Mouse (Mus musculus) liver (tissue): Measurements from ENCODE around the gene Tiparp.

ENCODE experiments used
- DNase-seq: peaks from one replicate; pipeline ENCODE4 v3.0.0-alpha.2; 2020; ENCODE audit warnings: mixed read lengths

Gene Tiparp

GRCm38 (mm10) chr3:65529471-65530215, 1.4 kb downstream of the Tiparp start:
- DNase-seq: peak; percentile 6

- no peak for DNase-seq
Measured at GRCm38 (mm10) chr3:65533014-65533413, 4.8 kb downstream of the Tiparp start.

GRCm38 (mm10) chr3:65533598-65533997, 5.4 kb downstream of the Tiparp start:
- DNase-seq: no peak

GRCm38 (mm10) chr3:65534488-65534887, 6.3 kb downstream of the Tiparp start:
- no peak for DNase-seq

- DNase-seq: no peak
Measured at GRCm38 (mm10) chr3:65535087-65535761, 7.0 kb downstream of the Tiparp start.

- DNase-seq: no peak
Measured at GRCm38 (mm10) chr3:65537288-65537687, 9.1 kb downstream of the Tiparp start.

- no peak for DNase-seq
Measured at GRCm38 (mm10) chr3:65540906-65541551, 12.8 kb downstream of the Tiparp start.

GRCm38 (mm10) chr3:65541552-65541935, 13.3 kb downstream of the Tiparp start:
- no peak for DNase-seq

- DNase-seq: no peak
Measured at GRCm38 (mm10) chr3:65549785-65550184, 21.6 kb downstream of the Tiparp start.

- DNase-seq: no peak
Measured at GRCm38 (mm10) chr3:65551065-65551464, 22.9 kb downstream of the Tiparp start.

GRCm38 (mm10) chr3:65554633-65555032, 26.4 kb downstream of the Tiparp start:
- DNase-seq: no peak

GRCm38 (mm10) chr3:65558679-65559078, 30.5 kb downstream of the Tiparp start:
- DNase-seq: no peak

GRCm38 (mm10) chr3:65562212-65562611, 34.0 kb downstream of the Tiparp start:
- DNase-seq: no peak

GRCm38 (mm10) chr3:65562694-65563093, 34.5 kb downstream of the Tiparp start:
- no peak for DNase-seq

- DNase-seq: peak; percentile 23
Measured at GRCm38 (mm10) chr3:65563926-65564624, 35.9 kb downstream of the Tiparp start.

GRCm38 (mm10) chr3:65565632-65566300, 37.6 kb downstream of the Tiparp start:
- no peak for DNase-seq

- DNase-seq: no peak
Measured at GRCm38 (mm10) chr3:65569941-65570340, 41.7 kb downstream of the Tiparp start.

- no peak for DNase-seq
Measured at GRCm38 (mm10) chr3:65573516-65573915, 45.3 kb downstream of the Tiparp start.

GRCm38 (mm10) chr3:65577602-65578001, 49.4 kb downstream of the Tiparp start:
- no peak for DNase-seq

- no peak for DNase-seq
Measured at GRCm38 (mm10) chr3:65579260-65579921, 51.2 kb downstream of the Tiparp start.

- DNase-seq: no peak
Measured at GRCm38 (mm10) chr3:65581596-65581995, 53.4 kb downstream of the Tiparp start.

GRCm38 (mm10) chr3:65584329-65584728, 56.1 kb downstream of the Tiparp start:
- DNase-seq: no peak
